Mouse (Mus musculus) telencephalon, adult 2 months (tissue): ENCODE data around the gene Kctd3.

ENCODE experiments used
- DNase-seq: peaks from one replicate; pipeline ENCODE4 v3.0.0-alpha.2; 2011; ENCODE audit warnings: low read depth, low spot score

Kctd3 gene

GRCm38 (mm10) chr1:189010671-189011070 is 3.0 kb upstream of the Kctd3 start:
- no peak for DNase-seq

- no peak for DNase-seq
Measured at GRCm38 (mm10) chr1:189007980-189008324, 311 bp upstream of the Kctd3 start.

GRCm38 (mm10) chr1:189006826-189007225 is 815 bp downstream of the Kctd3 start:
- DNase-seq: no peak

- no peak for DNase-seq
Measured at GRCm38 (mm10) chr1:189006267-189006666, 1.4 kb downstream of the Kctd3 start.

- DNase-seq: no peak
Measured at GRCm38 (mm10) chr1:189004774-189005173, 2.9 kb downstream of the Kctd3 start.

GRCm38 (mm10) chr1:189001815-189002214 is 5.8 kb downstream of the Kctd3 start:
- no peak for DNase-seq

GRCm38 (mm10) chr1:188999981-189000380 is 7.7 kb downstream of the Kctd3 start:
- no peak for DNase-seq

- DNase-seq: no peak
Measured at GRCm38 (mm10) chr1:188997921-188998320, 9.7 kb downstream of the Kctd3 start.

- peak; percentile 39 for DNase-seq
Measured at GRCm38 (mm10) chr1:188993218-188993617, 14.4 kb downstream of the Kctd3 start.

- DNase-seq: no peak
Measured at GRCm38 (mm10) chr1:188980050-188980449, 27.6 kb downstream of the Kctd3 start.

- no peak for DNase-seq
Measured at GRCm38 (mm10) chr1:188973926-188974325, 33.7 kb downstream of the Kctd3 start.

GRCm38 (mm10) chr1:188973078-188973477 is 34.6 kb downstream of the Kctd3 start:
- DNase-seq: no peak

GRCm38 (mm10) chr1:188952501-188952900 is 55.1 kb downstream of the Kctd3 start:
- no peak for DNase-seq

GRCm38 (mm10) chr1:188951091-188951490 is 56.5 kb downstream of the Kctd3 start:
- no peak for DNase-seq

- DNase-seq: no peak
Measured at GRCm38 (mm10) chr1:188948276-188948675, 59.4 kb downstream of the Kctd3 start.

GRCm38 (mm10) chr1:188947794-188948193 is 59.8 kb downstream of the Kctd3 start:
- no peak for DNase-seq

- DNase-seq: no peak
Measured at GRCm38 (mm10) chr1:188946849-188947248, 60.8 kb downstream of the Kctd3 start.

- DNase-seq: no peak
Measured at GRCm38 (mm10) chr1:188945326-188945725, 62.3 kb downstream of the Kctd3 start.

GRCm38 (mm10) chr1:188937246-188937780 is 70.3 kb downstream of the Kctd3 start:
- no peak for DNase-seq
